Comparison of ENCODE assay signal across 9 mouse cellular contexts in genomic region chr14:51632426-51632825, GRCm38 (mm10). TPM values are rescaled to one million over a fixed set of nuclear protein-coding genes. Genes with fewer than 3 reads are reported as not detected.
DNase-seq lines count a peak whose midpoint lies in the region.
"Not testable (repeated sequence)": the region's sequence is repeated elsewhere in the genome, so short reads cannot be mapped to it uniquely, and the experiment has no call there.
"Had no signal": no experiment of that assay in that cellular context is flagged by ENCODE, and none has a peak within 500 bp of the region (broad histone marks: within the 10 kb centered on the region; RNA-seq: fewer than 3 reads in every experiment).

No protein-coding gene starts in this region.

- intact Hi-C loops in left cerebral cortex, postnatal 25 days (cut with DNase I) = not testable (repeated sequence)

- peak; percentile 3 for DNase-seq in adrenal gland, postnatal 10 days
- peak; percentile 12 to 37 for DNase-seq in cerebellum, postnatal 4 days (ENCODE audit: low spot score in 2 of 2)
- DNase-seq in heart, adult 8-10 months (ENCODE audit: low spot score) = peak; percentile 33
- peak; percentile 4 for DNase-seq in kidney, postnatal 14 days
- DNase-seq in left cerebral cortex, postnatal 25 days (ENCODE audit: low spot score in 2 of 2) = peak; percentile 6 to 20
- peak; percentile 13 for DNase-seq in ovary, postnatal 10 days (ENCODE audit: low spot score)
- peak; percentile 58 for DNase-seq in testis, postnatal 10 days (ENCODE audit: low spot score)
- DNase-seq in urinary bladder, postnatal 36 days (ENCODE audit: low spot score in 2 of 2) = peak; percentile 5 to 16

RNA-seq across cellular contexts. Expression of gene Gm4181, which starts 3.0 kb away (rescaled TPM):
- not detected for total RNA-seq in adrenal gland, postnatal 10 days (2021)
- not detected for total RNA-seq in heart, adult 8-10 months (2022)
- not detected for total RNA-seq in left cerebral cortex, postnatal 25 days (2021)
- total RNA-seq: adrenal gland, adult 8-10 months had no signal

RNA-seq across cellular contexts. Expression of gene Gm17078, which starts 21.3 kb away (rescaled TPM):
- not detected for total RNA-seq in adrenal gland, postnatal 10 days (2021)
- total RNA-seq in heart, adult 8-10 months (2022) = not detected
- not detected for total RNA-seq in left cerebral cortex, postnatal 25 days (2021)
- total RNA-seq: adrenal gland, adult 8-10 months had no signal

RNA-seq across cellular contexts. Expression of gene Gm17174, which starts 40.5 kb away (rescaled TPM):
- not detected for total RNA-seq in adrenal gland, postnatal 10 days (2021)
- total RNA-seq in heart, adult 8-10 months (2022) = not detected
- total RNA-seq in left cerebral cortex, postnatal 25 days (2021) = not detected
- total RNA-seq: adrenal gland, adult 8-10 months had no signal

RNA-seq across cellular contexts. Expression of gene Gm17175, which starts 58.6 kb away (rescaled TPM):
- total RNA-seq in adrenal gland, postnatal 10 days (2021) = not detected
- total RNA-seq in heart, adult 8-10 months (2022) = not detected
- not detected for total RNA-seq in left cerebral cortex, postnatal 25 days (2021)
- total RNA-seq: adrenal gland, adult 8-10 months had no signal

Comparison
In these comparisons a context has a peak if more than half of its experiments do, and no peak if none do; other contexts are left out.
1. Peak in every context shown above with its lines: DNase-seq.
2. DNase-seq: peak in every context shown above with its lines; median percentile 58 in testis, postnatal 10 days; 33 in heart, adult 8-10 months; 24 in cerebellum, postnatal 4 days; 13 in left cerebral cortex, postnatal 25 days; 13 in ovary, postnatal 10 days; 10 in urinary bladder, postnatal 36 days; 4 in kidney, postnatal 14 days; 3 in adrenal gland, postnatal 10 days.